In the genomic region with DNA sequence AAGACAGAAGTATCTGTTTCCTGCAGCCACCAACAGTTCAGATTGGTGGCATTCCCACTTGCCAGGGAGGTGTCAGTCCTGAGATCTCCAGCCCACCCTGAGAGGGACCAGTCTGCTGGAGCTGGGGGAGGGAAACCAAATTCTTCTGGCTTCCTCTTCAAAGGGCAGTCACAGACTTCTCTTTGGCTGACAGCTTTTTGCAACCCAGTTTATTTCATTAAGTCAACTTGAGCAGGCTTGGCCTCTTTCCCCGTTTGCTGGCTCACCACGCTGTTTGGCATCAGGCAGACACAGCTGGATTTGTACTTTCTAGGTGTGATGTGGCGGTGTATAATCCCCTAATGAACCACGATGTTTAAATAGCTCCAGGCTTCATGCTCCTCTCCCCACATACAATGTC, we compare ENCODE assay signal across 8 mouse cellular contexts.
DNase-seq lines count a peak whose midpoint lies in the region; ATAC-seq and TF ChIP-seq lines count a peak whose summit lies in the region.

No protein-coding gene starts in this region.

- H3K9me3 ChIP-seq in stomach, embryonic 16.5 days (replicated peaks; ENCODE audit: control insufficient read depth, low read length) = no peaks in the 10 kb centered on the region

- H3K27me3 ChIP-seq in stomach, embryonic 16.5 days (ENCODE audit: control insufficient read depth, insufficient read depth, low read length) = no peaks in the 10 kb centered on the region

- H3K4me1 ChIP-seq in stomach, embryonic 16.5 days (ENCODE audit: control insufficient read depth, insufficient read depth, low read length) = no peaks in the 10 kb centered on the region; the same call in 1 of the 2 replicates

- no peak overlapping the region for H3K4me2 ChIP-seq in stomach, embryonic 16.5 days (ENCODE audit: low read depth, low read length)

- peak; percentile 72 to 73 for DNase-seq in cerebellum, postnatal 10 days
- no peak for DNase-seq in cerebellum, adult 11 months
- DNase-seq in retina, postnatal 1 day = peak; percentile 24
- no peak for DNase-seq in retina, embryonic 14.5 days (ENCODE audit: low spot score)
- DNase-seq in heart, postnatal 36 days = peak; percentile 50 to 60
- no peak for DNase-seq in liver
- DNase-seq in layer of hippocampus, adult 2 months (ENCODE audit: low spot score in 2 of 2) = no peak

- TF ChIP-seq CTCF in layer of hippocampus, adult 2 months (conservative IDR thresholded peaks at IDR 0.05) = no peak

- H3K9ac ChIP-seq in stomach, embryonic 16.5 days (ENCODE audit: low read length) = no peak overlapping the region

- 12% methylated on average over 4 of the region's 4 CpGs for WGBS in stomach, embryonic 16.5 days

- no peaks in the 10 kb centered on the region for H3K36me3 ChIP-seq in stomach, embryonic 16.5 days (ENCODE audit: control insufficient read depth, insufficient read depth, low read length)

- intact Hi-C loops in heart, postnatal 36 days (cut with DNase I) = no loop called here

- H3K27ac ChIP-seq in stomach, embryonic 16.5 days (ENCODE audit: low read length) = no peak overlapping the region
- H3K27ac ChIP-seq in layer of hippocampus, adult 2 months = no peak overlapping the region

- peak; percentile 63 for ATAC-seq in stomach, embryonic 16.5 days (ENCODE audit: insufficient read depth, low FRiP score)

- no peak overlapping the region for H3K4me3 ChIP-seq in stomach, embryonic 16.5 days (replicated peaks; ENCODE audit: low read length)
- H3K4me3 ChIP-seq in layer of hippocampus, adult 2 months = no peak overlapping the region

Comparison
In these comparisons a context has a peak if more than half of its experiments do, and no peak if none do; other contexts are left out.
1. DNase-seq: peak in cerebellum, postnatal 10 days (2 of 2), retina, postnatal 1 day (single experiment) and heart, postnatal 36 days (2 of 2); none in cerebellum, adult 11 months (single experiment), retina, embryonic 14.5 days (single experiment), liver (single experiment) and layer of hippocampus, adult 2 months (0 of 2).